Mouse (Mus musculus): ENCODE data around the gene U2af2. TPM values are rescaled to one million over a fixed set of nuclear protein-coding genes. Genes with fewer than 3 reads are reported as not detected.

U2af2 gene
- total RNA-seq, 1 experiment = 262 TPM

DNA sequence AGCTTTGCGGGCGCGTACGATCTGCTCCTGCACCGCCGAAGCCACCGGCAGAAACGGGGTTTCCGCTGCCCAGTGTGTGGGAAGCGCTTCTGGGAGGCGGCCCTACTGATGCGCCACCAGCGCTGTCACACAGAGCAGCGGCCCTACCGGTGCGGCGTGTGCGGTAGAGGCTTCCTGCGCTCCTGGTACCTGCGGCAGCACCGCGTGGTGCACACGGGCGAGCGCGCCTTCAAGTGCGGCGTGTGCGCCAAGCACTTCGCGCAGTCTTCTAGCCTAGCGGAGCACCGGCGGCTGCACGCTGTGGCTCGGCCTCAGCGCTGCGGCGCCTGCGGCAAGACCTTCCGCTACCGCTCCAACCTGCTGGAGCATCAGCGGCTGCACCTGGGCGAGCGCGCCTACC, 30.4 kb upstream of the U2af2 start:
- H3K27ac ChIP-seq (ENCODE audit: insufficient read depth, low read depth, low read length, poor library complexity, severe bottlenecking) = no peak overlapping the region
- H3K4me3 ChIP-seq (ENCODE audit: insufficient read depth in 1 of 2, low read depth in 1 of 2, low read length in 2 of 2, poor library complexity in 1 of 2, severe bottlenecking in 1 of 2) = peak overlapping the region; percentile 59 to 63
- TF ChIP-seq MAFK (IDR thresholded peaks at IDR 0.05; ENCODE audit: insufficient read depth, low read depth, low read length) (no peak), ZNF384 (IDR thresholded peaks at IDR 0.05; ENCODE audit: low read depth, low read length) (no peak), CHD2 (IDR thresholded peaks at IDR 0.05; ENCODE audit: low read depth, low read length) (no peak)
- DNase-seq (ENCODE audit: low read depth, low spot score) = no peak
- H3K36me3 ChIP-seq (ENCODE audit: control insufficient read depth, insufficient read depth, low read length, poor library complexity, severe bottlenecking) = peaks cover 5% of the 10 kb centered on the region; the same call in 1 of the 2 replicates
- in situ Hi-C loops (cut with MboI; ENCODE audit: low sequenced_read_pairs in 2 of 2, unreplicated experiment in 2 of 2) = no loop called here
- peaks cover 0 to 12% of the 10 kb centered on the region in 2 experiments; a peak in 1 of 4 replicates for H3K4me1 ChIP-seq (ENCODE audit: control insufficient read depth in 2 of 2, insufficient read depth in 2 of 2, low read length in 2 of 2, poor library complexity in 1 of 2)
- no peaks in the 10 kb centered on the region for H3K9me3 ChIP-seq (ENCODE audit: control insufficient read depth, insufficient read depth, low read depth, low read length)
- H3K9ac ChIP-seq (ENCODE audit: insufficient read depth, low read depth, low read length, poor library complexity, severe bottlenecking) = peak overlapping the region; percentile 50

- Histone ChIP-seq H3K4me3 (ENCODE audit: insufficient read depth in 1 of 2, low read depth in 1 of 2, low read length in 2 of 2, poor library complexity in 1 of 2, severe bottlenecking in 1 of 2) (no peak within 1 kb of the TSS), H3K36me3 (ENCODE audit: control insufficient read depth, insufficient read depth, low read length, poor library complexity, severe bottlenecking) (peaks cover 3% of the 10 kb centered on the region; the same call in 1 of the 2 replicates), H3K9me3 (ENCODE audit: control insufficient read depth, insufficient read depth, low read depth, low read length) (no peaks in the 10 kb centered on the region), H3K9ac (ENCODE audit: insufficient read depth, low read depth, low read length, poor library complexity, severe bottlenecking) (no peak within 1 kb of the TSS), H3K27ac (ENCODE audit: insufficient read depth, low read depth, low read length, poor library complexity, severe bottlenecking) (no peak within 1 kb of the TSS), H3K4me1 (ENCODE audit: control insufficient read depth in 2 of 2, insufficient read depth in 2 of 2, low read length in 2 of 2, poor library complexity in 1 of 2) (peaks cover 2 to 10% of the 10 kb centered on the region in 2 experiments; a peak in 1 of 4 replicates)
- DNase-seq (ENCODE audit: low read depth, low spot score) = no peak
- in situ Hi-C loops (cut with MboI; ENCODE audit: low sequenced_read_pairs in 2 of 2, unreplicated experiment in 2 of 2) = no loop called here
- no peak for TF ChIP-seq HCFC1 (IDR thresholded peaks at IDR 0.05; ENCODE audit: borderline replicate concordance, insufficient read depth, low read length)
- TF ChIP-seq ZC3H11A (IDR thresholded peaks at IDR 0.05; ENCODE audit: borderline replicate concordance, low read depth, low read length) = no peak
- no peak for TF ChIP-seq CHD2 (IDR thresholded peaks at IDR 0.05; ENCODE audit: low read depth, low read length)
- no peak for TF ChIP-seq MAFK (IDR thresholded peaks at IDR 0.05; ENCODE audit: insufficient read depth, low read depth, low read length)
- no peak for TF ChIP-seq ZNF384 (IDR thresholded peaks at IDR 0.05; ENCODE audit: low read depth, low read length)
These were observed 28.1 kb upstream of the U2af2 start, which contains the start of gene 4632433K11Rik for GRCm38 (mm10) chr7:5033818-5034217. TSS of gene 4632433K11Rik (plus strand) at chr7:5034118.

DNA sequence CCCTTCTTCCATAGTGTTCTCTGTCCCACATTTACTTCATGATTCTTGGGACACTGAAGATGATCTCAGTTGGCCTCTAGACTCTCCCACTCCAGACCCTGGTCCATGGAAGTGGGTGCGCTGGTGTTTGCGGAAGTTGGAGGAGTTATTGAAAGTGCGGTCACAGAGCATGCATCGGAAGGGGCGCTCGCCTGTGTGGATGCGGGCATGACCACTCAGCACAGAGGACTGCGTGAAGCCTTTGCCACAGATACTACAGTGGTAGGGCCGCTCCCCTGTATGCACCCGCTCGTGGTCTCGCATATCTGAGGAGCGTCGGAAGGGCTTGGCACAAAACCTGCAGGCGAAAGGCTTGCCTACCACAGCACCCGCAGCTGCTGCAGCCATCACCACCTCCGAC, 26.3 kb upstream of the U2af2 start:
- H3K9me3 ChIP-seq (ENCODE audit: control insufficient read depth, insufficient read depth, low read depth, low read length) = no peaks in the 10 kb centered on the region

DNA sequence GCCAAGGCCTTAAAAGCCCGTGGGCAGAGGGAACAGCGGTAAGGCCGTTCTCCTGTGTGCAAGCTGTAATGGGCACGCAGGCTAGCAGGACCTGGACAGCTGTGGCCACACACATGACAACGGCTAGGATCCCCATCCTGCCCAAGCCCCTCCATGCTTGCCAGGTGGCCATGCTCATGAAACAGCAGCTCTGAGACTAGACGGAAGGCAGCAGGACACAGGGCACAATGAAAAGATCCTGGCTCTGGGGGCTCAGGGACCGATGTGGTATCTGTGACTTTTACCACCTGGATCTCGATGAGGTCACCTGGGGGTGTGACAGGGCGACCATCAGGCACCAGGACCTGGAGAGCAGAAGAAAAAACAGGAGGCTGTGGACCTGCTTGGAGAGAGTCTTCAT, 25.8 kb upstream of the U2af2 start:
- no peak overlapping the region for H3K27ac ChIP-seq (ENCODE audit: insufficient read depth, low read depth, low read length, poor library complexity, severe bottlenecking)
- TF ChIP-seq CHD2 (IDR thresholded peaks at IDR 0.05; ENCODE audit: low read depth, low read length) (no peak), MAFK (IDR thresholded peaks at IDR 0.05; ENCODE audit: insufficient read depth, low read depth, low read length) (no peak), ZNF384 (IDR thresholded peaks at IDR 0.05; ENCODE audit: low read depth, low read length) (no peak), ZC3H11A (IDR thresholded peaks at IDR 0.05; ENCODE audit: borderline replicate concordance, low read depth, low read length) (no peak), HCFC1 (IDR thresholded peaks at IDR 0.05; ENCODE audit: borderline replicate concordance, insufficient read depth, low read length) (no peak)
- H3K4me3 ChIP-seq (ENCODE audit: insufficient read depth in 1 of 2, low read depth in 1 of 2, low read length in 2 of 2, poor library complexity in 1 of 2, severe bottlenecking in 1 of 2) = no peak overlapping the region
- no peaks in the 10 kb centered on the region for H3K9me3 ChIP-seq (ENCODE audit: control insufficient read depth, insufficient read depth, low read depth, low read length)
- H3K36me3 ChIP-seq (ENCODE audit: control insufficient read depth, insufficient read depth, low read length, poor library complexity, severe bottlenecking) = no peaks in the 10 kb centered on the region; the same call in 1 of the 2 replicates
- in situ Hi-C loops (cut with MboI; ENCODE audit: low sequenced_read_pairs in 2 of 2, unreplicated experiment in 2 of 2) = no loop called here
- peaks cover 2 to 3% of the 10 kb centered on the region in 2 experiments; a peak in 1 of 4 replicates for H3K4me1 ChIP-seq (ENCODE audit: control insufficient read depth in 2 of 2, insufficient read depth in 2 of 2, low read length in 2 of 2, poor library complexity in 1 of 2)
- DNase-seq (ENCODE audit: low read depth, low spot score) = no peak
- no peak overlapping the region for H3K9ac ChIP-seq (ENCODE audit: insufficient read depth, low read depth, low read length, poor library complexity, severe bottlenecking)

More for the DNA sequence above, 26.3 kb upstream of the U2af2 start:
- no peak overlapping the region for H3K4me3 ChIP-seq (ENCODE audit: insufficient read depth in 1 of 2, low read depth in 1 of 2, low read length in 2 of 2, poor library complexity in 1 of 2, severe bottlenecking in 1 of 2)
- no peak overlapping the region for H3K9ac ChIP-seq (ENCODE audit: insufficient read depth, low read depth, low read length, poor library complexity, severe bottlenecking)
- peaks cover 2 to 3% of the 10 kb centered on the region in 2 experiments; a peak in 1 of 4 replicates for H3K4me1 ChIP-seq (ENCODE audit: control insufficient read depth in 2 of 2, insufficient read depth in 2 of 2, low read length in 2 of 2, poor library complexity in 1 of 2)
- no peak for TF ChIP-seq CHD2 (IDR thresholded peaks at IDR 0.05; ENCODE audit: low read depth, low read length)
- no peak for TF ChIP-seq HCFC1 (IDR thresholded peaks at IDR 0.05; ENCODE audit: borderline replicate concordance, insufficient read depth, low read length)
- no peak for TF ChIP-seq ZC3H11A (IDR thresholded peaks at IDR 0.05; ENCODE audit: borderline replicate concordance, low read depth, low read length)
- no peak for TF ChIP-seq MAFK (IDR thresholded peaks at IDR 0.05; ENCODE audit: insufficient read depth, low read depth, low read length)
- no peak for TF ChIP-seq ZNF384 (IDR thresholded peaks at IDR 0.05; ENCODE audit: low read depth, low read length)
- no peak overlapping the region for H3K27ac ChIP-seq (ENCODE audit: insufficient read depth, low read depth, low read length, poor library complexity, severe bottlenecking)
- in situ Hi-C loops (cut with MboI; ENCODE audit: low sequenced_read_pairs in 2 of 2, unreplicated experiment in 2 of 2) = no loop called here
- no peaks in the 10 kb centered on the region; the same call in 1 of the 2 replicates for H3K36me3 ChIP-seq (ENCODE audit: control insufficient read depth, insufficient read depth, low read length, poor library complexity, severe bottlenecking)
- DNase-seq (ENCODE audit: low read depth, low spot score) = no peak

All from ES-E14 (cell line).